ENCODE assay signal across 32 mouse cellular contexts in genomic region chr9:68687251-68687874, GRCm38 (mm10). TPM values are rescaled to one million over a fixed set of nuclear protein-coding genes. Genes with fewer than 3 reads are reported as not detected.
DNase-seq lines count a peak whose midpoint lies in the region; ATAC-seq lines count a peak whose summit lies in the region.
"Had no signal": no experiment of that assay in that cellular context is flagged by ENCODE, and none has a peak within 500 bp of the region (broad histone marks: within the 10 kb centered on the region; RNA-seq: fewer than 3 reads in every experiment).

No protein-coding gene starts in this region.

- H3K4me1 ChIP-seq in hindbrain, embryonic 16.5 days (ENCODE audit: control insufficient read depth, insufficient read depth, low read depth, low read length) = peaks cover 19% of the 10 kb centered on the region
- peaks cover 47% of the 10 kb centered on the region for H3K4me1 ChIP-seq in hindbrain, embryonic 13.5 days (replicated peaks)
- peaks cover 48% of the 10 kb centered on the region for H3K4me1 ChIP-seq in midbrain, embryonic 10.5 days
- H3K4me1 ChIP-seq in midbrain, embryonic 14.5 days (ENCODE audit: control insufficient read depth, insufficient read depth, low read length) = peaks cover 40% of the 10 kb centered on the region
- H3K4me1 ChIP-seq: stomach, embryonic 15.5 days had no signal

- H3K4me2 ChIP-seq in hindbrain, embryonic 16.5 days (ENCODE audit: low read length) = peak overlapping the region; percentile 11; the same call in 1 of the 2 replicates
- H3K4me2 ChIP-seq in hindbrain, embryonic 13.5 days = no peak overlapping the region
- H3K4me2 ChIP-seq in midbrain, embryonic 14.5 days (ENCODE audit: low read length) = no peak overlapping the region
- H3K4me2 ChIP-seq: embryonic facial prominence, embryonic 13.5 days; forebrain, embryonic 15.5 days; heart, embryonic 11.5 days; neural tube, embryonic 15.5 days; stomach, embryonic 15.5 days had no signal

- H3K36me3 ChIP-seq in hindbrain, embryonic 16.5 days (ENCODE audit: control insufficient read depth, insufficient read depth, low read length) = no peaks in the 10 kb centered on the region
- H3K36me3 ChIP-seq in hindbrain, embryonic 13.5 days = no peaks in the 10 kb centered on the region
- H3K36me3 ChIP-seq in midbrain, embryonic 10.5 days = no peaks in the 10 kb centered on the region
- H3K36me3 ChIP-seq in midbrain, embryonic 14.5 days (ENCODE audit: control insufficient read depth, insufficient read depth, low read length) = no peaks in the 10 kb centered on the region
- H3K36me3 ChIP-seq: embryonic facial prominence, embryonic 13.5 days; forebrain, embryonic 10.5 days; forebrain, embryonic 15.5 days; neural tube, embryonic 15.5 days; stomach, embryonic 15.5 days had no signal

- H3K9ac ChIP-seq in hindbrain, embryonic 16.5 days (ENCODE audit: low read depth, low read length) = no peak overlapping the region
- no peak overlapping the region for H3K9ac ChIP-seq in hindbrain, embryonic 13.5 days
- H3K9ac ChIP-seq in midbrain, embryonic 14.5 days (replicated peaks; ENCODE audit: low read length) = no peak overlapping the region
- H3K9ac ChIP-seq: embryonic facial prominence, embryonic 13.5 days; forebrain, embryonic 15.5 days; liver, embryonic 14.5 days; neural tube, embryonic 15.5 days; stomach, embryonic 15.5 days had no signal

- H3K4me3 ChIP-seq in hindbrain, embryonic 16.5 days (ENCODE audit: low read length) = no peak overlapping the region
- no peak overlapping the region for H3K4me3 ChIP-seq in hindbrain, embryonic 13.5 days
- no peak overlapping the region for H3K4me3 ChIP-seq in midbrain, embryonic 10.5 days
- H3K4me3 ChIP-seq in midbrain, embryonic 14.5 days (replicated peaks; ENCODE audit: low read depth, low read length) = no peak overlapping the region
- H3K4me3 ChIP-seq: embryonic facial prominence, embryonic 13.5 days; forebrain, embryonic 10.5 days; forebrain, embryonic 15.5 days; neural tube, embryonic 15.5 days; stomach, embryonic 15.5 days had no signal

- DNase-seq in frontal cortex, postnatal 14 days (ENCODE audit: low spot score in 2 of 2) = no peak
- no peak for DNase-seq in midbrain, embryonic 10.5 days (ENCODE audit: low spot score)
- DNase-seq in midbrain, embryonic 14.5 days = no peak
- peak; percentile 62 for DNase-seq in retina, embryonic 14.5 days (ENCODE audit: low spot score)
- DNase-seq in urinary bladder, adult 18-20 months (ENCODE audit: low spot score in 2 of 2) = no peak
- DNase-seq: adrenal gland, adult 8-10 months; cerebellum, adult 11-12 months; cerebellum, adult 9-11 months; gastrocnemius, postnatal 36 days; heart, adult 18-20 months; heart, postnatal 36 days; kidney, adult 8-10 months; kidney, postnatal 4 days; liver; lung, adult 2 months; lung, postnatal 10 days; thymus, postnatal 14 days had no signal

- no peaks in the 10 kb centered on the region for H3K9me3 ChIP-seq in hindbrain, embryonic 16.5 days (ENCODE audit: control insufficient read depth, low read length)
- H3K9me3 ChIP-seq in hindbrain, embryonic 13.5 days = no peaks in the 10 kb centered on the region
- H3K9me3 ChIP-seq in midbrain, embryonic 10.5 days (replicated peaks) = no peaks in the 10 kb centered on the region
- H3K9me3 ChIP-seq in midbrain, embryonic 14.5 days (ENCODE audit: control insufficient read depth, low read length) = no peaks in the 10 kb centered on the region
- H3K9me3 ChIP-seq: embryonic facial prominence, embryonic 13.5 days; forebrain, embryonic 10.5 days; forebrain, embryonic 15.5 days; neural tube, embryonic 15.5 days; stomach, embryonic 15.5 days had no signal

- H3K27me3 ChIP-seq in hindbrain, embryonic 16.5 days (replicated peaks; ENCODE audit: control insufficient read depth, insufficient read depth, low read length) = no peaks in the 10 kb centered on the region
- H3K27me3 ChIP-seq in hindbrain, embryonic 13.5 days = peaks cover 3% of the 10 kb centered on the region
- no peaks in the 10 kb centered on the region for H3K27me3 ChIP-seq in midbrain, embryonic 10.5 days (ENCODE audit: low read depth, poor library complexity, severe bottlenecking)
- no peaks in the 10 kb centered on the region for H3K27me3 ChIP-seq in midbrain, embryonic 14.5 days (ENCODE audit: control insufficient read depth, insufficient read depth, low read length)
- H3K27me3 ChIP-seq: CH12.LX; forebrain, embryonic 15.5 days; neural tube, embryonic 15.5 days; stomach, embryonic 15.5 days had no signal

- H3K27ac ChIP-seq in hindbrain, embryonic 16.5 days (ENCODE audit: low read depth, low read length) = no peak overlapping the region; the same call in 1 of the 2 replicates
- no peak overlapping the region; the same call in 1 of the 2 replicates for H3K27ac ChIP-seq in hindbrain, embryonic 13.5 days
- H3K27ac ChIP-seq in midbrain, embryonic 10.5 days (replicated peaks) = peak overlapping the region; percentile 46; the same call in 1 of the 2 replicates
- H3K27ac ChIP-seq in midbrain, embryonic 14.5 days (replicated peaks; ENCODE audit: low read depth, low read length) = no peak overlapping the region
- H3K27ac ChIP-seq: embryonic facial prominence, embryonic 13.5 days; forebrain, embryonic 10.5 days; forebrain, embryonic 15.5 days; kidney, postnatal 0 days; liver, embryonic 14.5 days; macrophage; neural tube, embryonic 15.5 days; stomach, embryonic 15.5 days had no signal

- peak; percentile 61 for ATAC-seq in frontal cortex, adult (ENCODE audit: low TSS enrichment)
- ATAC-seq in hindbrain, embryonic 16.5 days = no peak
- no peak for ATAC-seq in hindbrain, embryonic 13.5 days (ENCODE audit: low FRiP score)
- no peak for ATAC-seq in midbrain, embryonic 14.5 days (ENCODE audit: low FRiP score, low TSS enrichment)
- ATAC-seq: activated CD4-positive, CD25-positive, alpha-beta regulatory T cell, adult 4 months; forebrain, embryonic 15.5 days; intestine, embryonic 16.5 days had no signal

- 24% methylated on average over 10 of the region's 10 CpGs for WGBS in hindbrain, embryonic 16.5 days
- 22% methylated on average over 10 of the region's 10 CpGs for WGBS in hindbrain, embryonic 13.5 days
- WGBS in midbrain, embryonic 10.5 days = 36% methylated on average over 10 of the region's 10 CpGs
- 12% methylated on average over 10 of the region's 10 CpGs for WGBS in midbrain, embryonic 14.5 days

RNA-seq across cellular contexts. Expression of gene Rora, which starts 33.8 kb away (rescaled TPM):
- 38.3 and 40.0 TPM in 2 replicates for polyA plus RNA-seq in hindbrain, embryonic 16.5 days (2015; fragmentation: Nextera tagmentation; extraction: Ambion mirVana)
- polyA plus RNA-seq in hindbrain, embryonic 13.5 days (2015; fragmentation: Nextera tagmentation; extraction: Ambion mirVana) = 18.1 and 25.0 TPM in 2 replicates
- polyA plus RNA-seq in midbrain, embryonic 10.5 days (2016; fragmentation: Nextera tagmentation; extraction: Ambion mirVana) = 4.1 and 4.9 TPM in 2 replicates
- polyA plus RNA-seq in midbrain, embryonic 14.5 days (2014; fragmentation: Nextera tagmentation; extraction: Ambion mirVana) = 39.1 and 45.7 TPM in 2 replicates
